Mouse (Mus musculus): ENCODE measurements around the gene Cpd. TPM values are rescaled to one million over a fixed set of nuclear protein-coding genes. Genes with fewer than 3 reads are reported as not detected.
A peak's percentile ranks its signal among the peaks of the same experiment; 100 is the strongest.

Cpd gene
- total and polyA plus RNA-seq, 2 experiments from 2014 or later: 5.7 to 34.7 TPM

GRCm38 (mm10) chr11:76859261-76859660 is 12.4 kb upstream of the Cpd start:
- no peak for TF ChIP-seq CTCF (IDR thresholded peaks at IDR 0.05; ENCODE audit: low read depth)

GRCm38 (mm10) chr11:76858781-76859180 is 12.0 kb upstream of the Cpd start:
- TF ChIP-seq CTCF (IDR thresholded peaks at IDR 0.05; ENCODE audit: low read depth): no peak
- Histone ChIP-seq H3K4me1 (ENCODE audit: insufficient read depth, low read length) (no peaks in the 10 kb centered on the region), H3K4me3 (ENCODE audit: low read length) (no peak overlapping the region), H3K36me3 (ENCODE audit: insufficient read depth, low read length) (no peaks in the 10 kb centered on the region), H3K4me2 (ENCODE audit: low read depth, low read length) (no peak overlapping the region), H3K9me3 (ENCODE audit: low read length) (no peaks in the 10 kb centered on the region), H3K27me3 (ENCODE audit: insufficient read depth, low read length) (no peaks in the 10 kb centered on the region), H3K9ac (replicated peaks; ENCODE audit: low read length) (no peak overlapping the region), H3K27ac (no peak overlapping the region)
- ATAC-seq (no peak), DNase-seq (ENCODE audit: low spot score) (no peak)
- WGBS: 74% methylated on average over 5 of the region's 5 CpGs

More at GRCm38 (mm10) chr11:76859261-76859660, 12.4 kb upstream of the Cpd start:
- Histone ChIP-seq H3K9me3 (ENCODE audit: low read length) (no peaks in the 10 kb centered on the region), H3K4me2 (ENCODE audit: low read depth, low read length) (no peak overlapping the region), H3K27me3 (ENCODE audit: insufficient read depth, low read length) (no peaks in the 10 kb centered on the region), H3K4me1 (ENCODE audit: insufficient read depth, low read length) (no peaks in the 10 kb centered on the region), H3K36me3 (ENCODE audit: insufficient read depth, low read length) (no peaks in the 10 kb centered on the region), H3K27ac (no peak overlapping the region), H3K4me3 (ENCODE audit: low read length) (no peak overlapping the region), H3K9ac (replicated peaks; ENCODE audit: low read length) (no peak overlapping the region)
- DNase-seq (ENCODE audit: low spot score) (no peak), ATAC-seq (no peak)
- WGBS: 52% methylated on average over 5 of the region's 5 CpGs

- no peak for DNase-seq (ENCODE audit: low spot score)
- no peak for TF ChIP-seq CTCF (IDR thresholded peaks at IDR 0.05; ENCODE audit: low read depth)
- H3K9ac ChIP-seq (replicated peaks; ENCODE audit: low read length): no peak overlapping the region
- no peak for ATAC-seq
- no peak overlapping the region for H3K4me2 ChIP-seq (ENCODE audit: low read depth, low read length)
- no peaks in the 10 kb centered on the region for H3K36me3 ChIP-seq (ENCODE audit: insufficient read depth, low read length)
- no peak overlapping the region for H3K27ac ChIP-seq
- 84% methylated on average over 7 of the region's 7 CpGs for WGBS
- H3K4me1 ChIP-seq (ENCODE audit: insufficient read depth, low read length): no peaks in the 10 kb centered on the region
- no peak overlapping the region for H3K4me3 ChIP-seq (ENCODE audit: low read length)
- no peaks in the 10 kb centered on the region for H3K9me3 ChIP-seq (ENCODE audit: low read length)
- no peaks in the 10 kb centered on the region for H3K27me3 ChIP-seq (ENCODE audit: insufficient read depth, low read length)
Observed at GRCm38 (mm10) chr11:76857111-76857510, 10.3 kb upstream of the Cpd start.

GRCm38 (mm10) chr11:76856601-76857000 is 9.8 kb upstream of the Cpd start:
- Histone ChIP-seq H3K4me2 (ENCODE audit: low read depth, low read length) (no peak overlapping the region), H3K9ac (replicated peaks; ENCODE audit: low read length) (no peak overlapping the region), H3K27ac (no peak overlapping the region), H3K36me3 (ENCODE audit: insufficient read depth, low read length) (no peaks in the 10 kb centered on the region), H3K4me3 (ENCODE audit: low read length) (no peak overlapping the region), H3K27me3 (ENCODE audit: insufficient read depth, low read length) (no peaks in the 10 kb centered on the region), H3K4me1 (ENCODE audit: insufficient read depth, low read length) (no peaks in the 10 kb centered on the region), H3K9me3 (ENCODE audit: low read length) (no peaks in the 10 kb centered on the region)
- 79% methylated on average over 2 of the region's 2 CpGs for WGBS
- no peak for DNase-seq (ENCODE audit: low spot score)
- ATAC-seq: no peak
- no peak for TF ChIP-seq CTCF (IDR thresholded peaks at IDR 0.05; ENCODE audit: low read depth)

- no peak for DNase-seq (ENCODE audit: low spot score)
- TF ChIP-seq CTCF (IDR thresholded peaks at IDR 0.05; ENCODE audit: low read depth): no peak
- H3K4me1 ChIP-seq (ENCODE audit: insufficient read depth, low read length): no peaks in the 10 kb centered on the region
- no peaks in the 10 kb centered on the region for H3K9me3 ChIP-seq (ENCODE audit: low read length)
- H3K27ac ChIP-seq: no peak overlapping the region
- no peak overlapping the region for H3K4me2 ChIP-seq (ENCODE audit: low read depth, low read length)
- ATAC-seq: no peak
- no peak overlapping the region for H3K4me3 ChIP-seq (ENCODE audit: low read length)
- H3K27me3 ChIP-seq (ENCODE audit: insufficient read depth, low read length): no peaks in the 10 kb centered on the region
- 36% methylated on average over 17 of the region's 17 CpGs for WGBS
- H3K9ac ChIP-seq (replicated peaks; ENCODE audit: low read length): no peak overlapping the region
- H3K36me3 ChIP-seq (ENCODE audit: insufficient read depth, low read length): no peaks in the 10 kb centered on the region
Observed at GRCm38 (mm10) chr11:76854475-76855341, 7.9 kb upstream of the Cpd start.

- 78% methylated on average over 3 of the region's 3 CpGs for WGBS
- ATAC-seq (no peak), DNase-seq (ENCODE audit: low spot score) (no peak)
- H3K4me3 ChIP-seq (ENCODE audit: low read length): no peak overlapping the region
- H3K36me3 ChIP-seq (ENCODE audit: insufficient read depth, low read length): no peaks in the 10 kb centered on the region
- no peaks in the 10 kb centered on the region for H3K9me3 ChIP-seq (ENCODE audit: low read length)
- peak; percentile 26; the same call in 1 of the 2 replicates for TF ChIP-seq CTCF (IDR thresholded peaks at IDR 0.05; ENCODE audit: low read depth)
- no peak overlapping the region for H3K9ac ChIP-seq (replicated peaks; ENCODE audit: low read length)
- H3K4me1 ChIP-seq (ENCODE audit: insufficient read depth, low read length): no peaks in the 10 kb centered on the region
- no peak overlapping the region for H3K27ac ChIP-seq
- no peak overlapping the region for H3K4me2 ChIP-seq (ENCODE audit: low read depth, low read length)
- H3K27me3 ChIP-seq (ENCODE audit: insufficient read depth, low read length): no peaks in the 10 kb centered on the region
Observed at GRCm38 (mm10) chr11:76851512-76851911, 4.7 kb upstream of the Cpd start.

GRCm38 (mm10) chr11:76849596-76849995 is 2.8 kb upstream of the Cpd start:
- no peaks in the 10 kb centered on the region for H3K27me3 ChIP-seq (ENCODE audit: insufficient read depth, low read length)
- H3K9me3 ChIP-seq (ENCODE audit: low read length): no peaks in the 10 kb centered on the region
- DNase-seq (ENCODE audit: low spot score): peak; percentile 57
- H3K27ac ChIP-seq: no peak overlapping the region
- no peak overlapping the region for H3K4me3 ChIP-seq (ENCODE audit: low read length)
- no peak; the same call in 1 of the 2 replicates for ATAC-seq
- no peak overlapping the region for H3K4me2 ChIP-seq (ENCODE audit: low read depth, low read length)
- H3K4me1 ChIP-seq (ENCODE audit: insufficient read depth, low read length): peaks cover 14% of the 10 kb centered on the region
- TF ChIP-seq CTCF (IDR thresholded peaks at IDR 0.05; ENCODE audit: low read depth): no peak
- WGBS: 33% methylated on average over 2 of the region's 2 CpGs
- no peaks in the 10 kb centered on the region for H3K36me3 ChIP-seq (ENCODE audit: insufficient read depth, low read length)
- no peak overlapping the region for H3K9ac ChIP-seq (replicated peaks; ENCODE audit: low read length)
